Mouse (Mus musculus) thymus, postnatal 0 days (tissue): ENCODE results near the gene Mtx2. TPM values are rescaled to one million over a fixed set of nuclear protein-coding genes. Genes with fewer than 3 reads are reported as not detected.

ENCODE experiments used
- DNase-seq: peaks from one replicate; pipeline ENCODE4 v3.0.0-alpha.2; 2015; ENCODE audit warnings: low spot score
- polyA plus RNA-seq: library from polyadenylated mRNA; unstranded; fragments of >200 nt; fragmentation: Nextera tagmentation; extraction: Ambion mirVana; gene quantifications from 2 replicates; pipeline ENCODE4 v1.2.1, GENCODE M21; 2015

The Mtx2 gene
- polyA plus RNA-seq = 92.9 and 95.3 TPM in 2 replicates

GRCm38 (mm10) chr2:74825730-74826430, at the start of gene Mtx2:
Mtx2 (plus strand) TSS chr2:74825803.
- peak; percentile 75 for DNase-seq

- DNase-seq = no peak
These were observed 47.9 kb upstream of the Mtx2 start for GRCm38 (mm10) chr2:74777536-74778275.

DNA sequence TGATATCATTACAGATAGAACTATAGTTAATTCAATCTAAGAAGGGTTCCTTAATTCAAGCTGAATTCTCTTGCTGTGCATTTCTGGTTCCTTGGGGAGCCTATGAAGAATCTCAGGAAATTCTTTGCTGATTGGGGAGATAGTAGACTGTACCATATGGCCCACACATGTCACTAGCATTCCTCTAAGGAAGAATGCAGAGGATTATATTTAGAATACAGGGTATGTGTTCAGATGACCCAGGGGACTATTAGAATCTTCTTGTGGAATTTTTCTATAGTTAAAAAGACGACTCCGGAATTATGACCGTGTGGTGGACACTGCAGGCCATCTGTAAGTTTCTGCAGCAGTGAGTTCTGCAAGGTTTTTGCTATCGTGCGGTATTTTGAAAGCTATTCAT, 44.2 kb upstream of the Mtx2 start:
- DNase-seq = no peak

DNA sequence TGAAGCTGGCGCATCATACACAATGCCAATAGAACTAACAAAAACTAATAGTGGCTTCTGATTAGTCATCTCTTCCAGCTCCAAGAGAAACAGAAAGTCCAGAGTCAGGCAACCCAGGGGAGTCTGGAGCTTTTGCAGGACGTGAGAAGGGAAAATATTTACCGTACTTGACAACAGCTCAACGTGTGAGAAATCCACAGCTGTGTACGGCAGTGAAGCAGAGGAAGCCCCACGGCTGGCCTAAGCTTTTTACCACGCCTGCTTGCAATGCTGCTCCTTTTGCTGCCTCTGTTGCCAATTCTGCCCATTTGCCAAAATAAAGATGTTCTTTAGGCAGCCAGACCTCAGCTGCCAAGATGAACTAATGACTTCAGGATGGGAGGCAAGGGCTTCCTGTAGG, 30.1 kb upstream of the Mtx2 start:
- DNase-seq = no peak

- DNase-seq = no peak
These were observed 17.2 kb upstream of the Mtx2 start for GRCm38 (mm10) chr2:74808431-74808830.

DNA sequence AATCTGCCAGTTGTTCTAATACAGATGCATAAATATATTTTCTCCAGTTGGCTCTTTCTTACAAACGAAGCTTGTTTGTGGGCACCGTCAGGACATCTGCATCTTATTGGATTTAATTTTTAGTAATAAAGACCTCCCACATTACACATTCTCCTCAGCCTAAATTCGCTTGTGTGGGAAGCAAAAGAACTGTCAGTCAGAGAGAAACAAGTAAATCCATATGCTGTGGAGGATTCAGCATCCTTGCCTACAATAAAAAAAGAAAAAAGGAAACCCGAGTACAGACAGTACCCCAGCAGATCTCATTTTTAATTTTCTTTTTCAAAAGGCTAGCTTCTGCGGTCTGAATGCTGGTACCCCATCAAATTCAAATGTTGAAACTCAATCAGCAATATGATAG, 2.9 kb upstream of the Mtx2 start:
- no peak for DNase-seq

DNA sequence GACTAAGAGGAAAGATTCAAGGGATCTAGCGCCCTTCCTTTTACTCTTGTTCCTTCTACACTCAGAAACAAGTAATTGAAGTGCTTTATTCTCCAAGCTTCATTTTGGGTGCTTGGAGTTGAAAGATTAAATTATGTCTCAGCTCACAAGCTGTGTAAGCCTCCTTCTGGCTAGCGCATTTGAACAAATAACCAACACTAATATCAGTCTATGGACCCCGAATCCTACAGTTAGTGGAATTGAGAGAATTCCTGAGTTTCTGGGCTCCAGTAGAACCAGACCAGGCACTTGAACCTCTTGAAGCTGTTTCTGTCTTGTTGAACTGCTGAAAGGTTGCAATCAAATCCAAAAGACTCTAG, 253 bp upstream of the Mtx2 start:
- no peak for DNase-seq

DNA sequence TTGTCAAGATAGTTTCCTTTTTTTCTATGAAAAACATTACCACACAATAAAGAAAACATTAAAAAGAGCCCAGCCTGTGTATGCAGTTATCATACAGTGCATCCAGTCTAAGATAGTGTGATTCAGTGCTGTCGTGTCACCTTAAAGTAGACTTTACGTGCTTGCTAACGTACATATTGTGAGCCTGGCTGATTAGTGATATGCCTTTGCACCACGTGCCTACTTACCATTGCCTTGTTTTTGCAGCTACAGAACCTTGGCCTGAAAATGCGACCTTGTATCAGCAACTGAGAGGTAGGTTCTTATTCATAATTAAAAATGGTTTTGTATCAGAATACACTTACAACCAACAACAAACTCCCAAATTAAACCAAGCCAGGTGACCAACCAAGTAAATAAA, 21.4 kb downstream of the Mtx2 start:
- no peak for DNase-seq

- DNase-seq = no peak
These were observed 21.9 kb downstream of the Mtx2 start for GRCm38 (mm10) chr2:74847516-74847915.

DNA sequence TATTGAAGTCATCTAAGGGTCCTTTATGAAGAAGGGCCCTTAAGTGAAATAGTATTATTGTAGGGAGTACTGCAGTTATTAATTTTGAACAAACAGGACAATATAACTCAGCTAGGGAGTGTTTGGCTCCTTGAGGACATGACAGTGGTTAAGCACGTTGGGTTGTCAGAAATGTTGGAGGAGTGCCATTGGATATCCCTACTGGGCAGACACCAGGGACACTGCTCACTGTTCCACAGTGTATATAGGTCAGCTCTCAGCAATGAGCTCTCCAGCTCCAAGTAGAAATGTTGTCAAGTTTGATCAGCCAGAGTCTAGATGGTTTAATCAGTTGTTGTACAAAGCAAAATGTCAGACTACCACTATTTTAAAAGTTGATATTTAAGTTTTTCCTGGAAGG, 24.4 kb downstream of the Mtx2 start:
- no peak for DNase-seq

- DNase-seq = no peak
These were observed 36.5 kb downstream of the Mtx2 start for GRCm38 (mm10) chr2:74862070-74862476.

DNA sequence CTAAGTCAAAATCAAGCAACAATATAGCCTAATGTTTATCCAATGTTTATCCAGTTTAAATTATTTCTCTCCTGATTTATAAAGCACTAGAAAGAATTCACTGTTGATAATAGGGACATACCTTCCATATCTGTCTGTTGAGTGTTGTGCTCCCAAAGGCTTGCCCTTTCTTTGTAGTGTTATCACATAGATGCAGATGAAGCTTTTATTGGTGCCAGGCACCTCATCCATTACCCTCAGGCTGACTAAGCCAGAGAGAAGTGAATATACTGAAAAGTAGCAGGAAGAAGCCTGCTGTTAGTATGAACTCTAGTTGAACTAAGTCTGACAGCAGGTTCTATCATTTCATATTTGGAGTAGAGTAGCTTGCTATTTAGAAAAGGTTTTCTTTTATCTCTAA, 39.8 kb downstream of the Mtx2 start:
- no peak for DNase-seq

DNA sequence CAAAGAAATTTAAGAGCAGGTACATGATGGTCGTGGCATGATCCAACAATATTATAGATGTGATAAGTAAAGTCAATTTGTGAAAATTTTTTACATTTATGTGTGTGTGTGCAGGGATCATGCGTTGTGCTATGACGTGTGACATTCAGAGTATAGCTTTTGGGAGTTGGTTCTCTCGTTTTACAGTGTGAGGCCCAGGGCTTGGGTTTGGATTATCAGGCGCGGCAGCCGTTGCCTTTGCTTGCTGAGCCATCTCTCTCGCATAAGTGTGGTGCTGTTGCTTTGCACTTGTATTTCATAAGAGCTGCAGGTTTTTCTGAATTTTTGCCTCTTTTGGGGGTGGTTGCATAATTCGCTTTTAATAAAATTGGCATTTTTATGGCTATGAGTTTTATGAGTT, 48.4 kb downstream of the Mtx2 start:
- DNase-seq = no peak

DNA sequence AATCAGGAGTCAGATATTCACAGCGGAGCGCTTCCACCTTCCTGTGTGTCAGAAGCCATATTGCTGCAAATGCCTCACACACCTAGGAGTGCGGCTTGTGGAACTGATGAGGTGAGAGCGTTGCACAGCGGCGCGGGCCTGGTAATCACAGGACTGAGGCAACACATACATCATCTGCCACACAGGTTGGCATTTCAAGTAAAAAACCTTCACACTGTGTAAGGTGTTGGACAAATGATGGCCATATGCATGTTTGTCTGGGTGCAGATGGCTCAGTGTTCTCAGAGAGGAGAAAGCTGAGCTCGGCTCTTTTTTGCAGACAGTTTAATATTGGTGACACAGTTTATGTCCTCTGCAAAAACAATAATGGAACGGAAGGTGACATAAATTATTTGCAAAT, 58.8 kb downstream of the Mtx2 start:
- no peak for DNase-seq

DNA sequence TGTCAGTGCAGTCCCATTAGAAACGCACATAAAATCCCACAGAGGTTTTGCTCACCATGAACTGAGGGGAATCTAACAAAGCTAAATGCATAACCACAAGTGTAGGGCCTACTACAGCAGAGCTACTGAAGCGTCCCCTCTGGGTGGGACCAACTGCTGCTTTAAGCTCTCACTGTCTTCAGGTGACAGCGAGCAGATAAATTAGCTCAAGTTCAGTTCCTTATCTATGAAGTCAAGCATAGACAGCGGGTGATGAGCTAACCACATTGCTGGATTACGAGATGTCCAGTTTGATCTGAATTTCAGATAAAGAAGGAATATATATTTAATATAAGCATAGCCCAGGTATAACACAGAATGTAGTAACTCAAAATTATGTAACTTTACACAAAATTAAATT, 66.3 kb downstream of the Mtx2 start:
- no peak for DNase-seq

GRCm38 (mm10) chr2:74892881-74893615, 67.4 kb downstream of the Mtx2 start:
- no peak for DNase-seq

DNA sequence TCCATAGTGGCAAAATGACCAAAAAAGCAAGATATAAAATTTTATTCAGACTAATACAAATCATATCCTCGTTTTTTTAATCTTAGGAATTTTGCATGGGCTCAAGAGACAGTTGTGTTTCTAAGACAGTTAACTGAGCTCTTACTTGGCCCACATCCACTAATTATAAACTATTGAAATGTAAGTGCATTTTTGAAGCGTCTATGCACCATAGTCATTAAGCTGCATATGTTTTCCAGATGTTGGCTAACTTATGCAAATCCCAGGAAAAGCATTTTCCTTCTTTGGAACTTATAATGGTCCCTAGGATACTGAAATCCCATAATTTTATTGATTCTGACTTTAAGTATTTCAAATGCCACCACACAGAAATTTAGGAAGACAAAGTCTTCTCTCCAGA, 68.5 kb downstream of the Mtx2 start:
- no peak for DNase-seq

DNA sequence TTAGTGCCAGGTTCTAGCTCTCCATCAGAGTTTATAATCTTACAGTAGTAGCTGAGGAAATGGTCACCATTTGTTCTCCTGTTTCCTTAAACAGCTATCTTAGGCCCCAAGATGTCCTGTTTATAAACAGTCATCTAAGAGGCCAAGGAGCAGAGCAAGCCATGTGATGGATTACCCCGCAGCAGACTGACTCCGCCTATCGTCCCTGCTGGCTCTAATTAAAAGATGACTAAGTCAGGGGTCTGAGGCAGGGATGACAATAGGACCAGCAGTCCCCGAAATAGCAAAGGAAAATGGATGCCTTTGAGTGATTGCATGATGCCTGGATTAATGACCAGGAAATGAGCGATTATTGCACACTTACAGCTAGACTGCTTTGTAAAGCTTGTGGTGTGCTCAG, 74.4 kb downstream of the Mtx2 start:
- DNase-seq = no peak

DNA sequence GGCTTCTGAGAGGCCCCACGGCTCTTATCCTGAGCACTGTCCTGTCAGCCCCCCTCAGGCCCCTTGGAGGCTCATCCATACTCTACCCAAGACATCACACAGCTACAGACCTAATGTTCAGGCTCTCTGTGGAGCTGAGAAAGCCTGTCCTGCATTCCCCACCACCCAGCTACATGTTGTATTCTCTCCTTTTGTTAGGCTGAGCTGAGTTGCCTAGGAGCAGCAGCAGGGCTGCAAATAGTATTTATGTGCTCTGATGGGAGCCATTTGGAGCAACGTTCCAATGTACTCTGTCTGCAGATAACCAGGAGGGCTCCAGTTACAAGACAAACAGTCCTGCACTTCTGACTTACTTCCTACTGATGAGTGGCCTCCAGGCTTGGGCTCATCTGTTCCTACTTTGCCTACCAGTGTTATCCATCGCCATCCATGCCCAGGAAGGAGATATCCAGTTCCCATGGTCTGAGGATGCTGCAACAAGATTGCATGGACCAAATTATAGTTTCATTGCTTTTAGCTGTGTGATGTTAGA, 76.2 kb downstream of the Mtx2 start:
- no peak for DNase-seq

- DNase-seq = no peak
These were observed 82.0 kb downstream of the Mtx2 start for GRCm38 (mm10) chr2:74907368-74908291.

GRCm38 (mm10) chr2:74912031-74912430, 86.4 kb downstream of the Mtx2 start:
- no peak for DNase-seq
